Mouse (Mus musculus) limb, embryonic 15.5 days (tissue): ENCODE data around the gene Mlycd. TPM values are rescaled to one million over a fixed set of nuclear protein-coding genes. Genes with fewer than 3 reads are reported as not detected.

ENCODE experiments used
- ATAC-seq: fragments of 200-750 bp; cut with Nextera tagmentation; 2 replicates; pipeline ENCODE4 v1.8.0; 2017; ENCODE audit warnings: low read depth, moderate TSS enrichment; ENCODE audit not compliant: insufficient number of reproducible peaks, low FRiP score, low TSS enrichment
- H3K27ac ChIP-seq: fragments of 300-500 bp; sonication (generic); 2 replicates; pipeline ENCODE4 v1.5.1; 2015; ENCODE audit warnings: moderate library complexity, mild to moderate bottlenecking, inconsistent platforms
- H3K27me3 ChIP-seq: fragments of 300-500 bp; sonication (generic); 2 replicates; pipeline ENCODE4 v1.6.1; 2015; ENCODE audit warnings: inconsistent platforms
- H3K36me3 ChIP-seq: fragments of 300-500 bp; sonication (generic); 2 replicates; pipeline ENCODE4 v1.6.1; 2015; ENCODE audit warnings: inconsistent platforms
- H3K4me1 ChIP-seq: fragments of 300-500 bp; sonication (generic); 2 replicates; pipeline ENCODE4 v1.6.1; 2015; ENCODE audit warnings: inconsistent platforms
- H3K4me2 ChIP-seq: fragments of 300-500 bp; sonication (generic); 2 replicates; pipeline ENCODE4 v1.6.1; 2015; ENCODE audit warnings: mild to moderate bottlenecking, inconsistent platforms
- H3K4me3 ChIP-seq: fragments of 300-500 bp; sonication (generic); 2 replicates; pipeline ENCODE4 v1.5.1; 2015; ENCODE audit warnings: mild to moderate bottlenecking, inconsistent platforms
- H3K9ac ChIP-seq: fragments of 300-500 bp; sonication (generic); 2 replicates; pipeline ENCODE4 v1.6.1; 2015; ENCODE audit warnings: inconsistent platforms
- H3K9me3 ChIP-seq: fragments of 300-500 bp; sonication (generic); 2 replicates; pipeline ENCODE4 v1.6.1; 2016; ENCODE audit warnings: inconsistent platforms
- WGBS: fragments of 180-500 bp; shearing (Covaris S2); methylation state at CpG from one replicate; pipeline ENCODE4 v1.1.7; 2015; 5-methylcytosine and 5-hydroxymethylcytosine counted together
- polyA plus RNA-seq: library from polyadenylated mRNA; unstranded; fragments of >200 nt; fragmentation: Nextera tagmentation; extraction: Ambion mirVana; gene quantifications from 2 replicates; pipeline ENCODE4 v1.2.1, GENCODE M21; 2015

The Mlycd gene
- polyA plus RNA-seq, 1 experiment from 2014 or later = 11.9 TPM

- H3K4me3 ChIP-seq = 0 out of 2 replicates have a peak overlapping the region, but pooled peaks have one; percentile 5
- no peaks in the 10 kb centered on the region for H3K9me3 ChIP-seq
- H3K4me1 ChIP-seq = peaks cover 29% of the 10 kb centered on the region
- ATAC-seq = no peak; the same call in 1 of the 2 replicates
- no peak overlapping the region for H3K9ac ChIP-seq
- H3K27ac ChIP-seq = no peak overlapping the region
- peaks cover 5% of the 10 kb centered on the region; the same call in 1 of the 2 replicates for H3K27me3 ChIP-seq
- H3K4me2 ChIP-seq = no peak overlapping the region
- H3K36me3 ChIP-seq = no peaks in the 10 kb centered on the region
- WGBS = 15% methylated on average over 9 of the region's 9 CpGs
Measured at GRCm38 (mm10) chr8:119436933-119437332, 42.3 kb downstream of the Mlycd start.

GRCm38 (mm10) chr8:119437506-119437905 lies 42.8 kb downstream of the Mlycd start:
- WGBS = 66% methylated on average over 11 of the region's 11 CpGs
- ATAC-seq = no peak
- no peaks in the 10 kb centered on the region for H3K9me3 ChIP-seq
- no peak overlapping the region for H3K27ac ChIP-seq
- H3K4me2 ChIP-seq = no peak overlapping the region
- H3K27me3 ChIP-seq = peaks cover 5% of the 10 kb centered on the region; the same call in 1 of the 2 replicates
- 0 out of 2 replicates have a peak overlapping the region, but pooled peaks have one; percentile 5 for H3K4me3 ChIP-seq
- no peaks in the 10 kb centered on the region for H3K36me3 ChIP-seq
- no peak overlapping the region for H3K9ac ChIP-seq
- H3K4me1 ChIP-seq = peaks cover 29% of the 10 kb centered on the region

GRCm38 (mm10) chr8:119438876-119439275 lies 44.2 kb downstream of the Mlycd start:
- 65% methylated on average over 6 of the region's 6 CpGs for WGBS
- H3K4me2 ChIP-seq = no peak overlapping the region
- no peak for ATAC-seq
- peaks cover 29% of the 10 kb centered on the region for H3K4me1 ChIP-seq
- no peaks in the 10 kb centered on the region for H3K9me3 ChIP-seq
- H3K27ac ChIP-seq = peak overlapping the region; percentile 5; the same call in 1 of the 2 replicates
- H3K9ac ChIP-seq = no peak overlapping the region
- H3K36me3 ChIP-seq = no peaks in the 10 kb centered on the region
- H3K27me3 ChIP-seq = peaks cover 5% of the 10 kb centered on the region; the same call in 1 of the 2 replicates
- no peak overlapping the region for H3K4me3 ChIP-seq

DNA sequence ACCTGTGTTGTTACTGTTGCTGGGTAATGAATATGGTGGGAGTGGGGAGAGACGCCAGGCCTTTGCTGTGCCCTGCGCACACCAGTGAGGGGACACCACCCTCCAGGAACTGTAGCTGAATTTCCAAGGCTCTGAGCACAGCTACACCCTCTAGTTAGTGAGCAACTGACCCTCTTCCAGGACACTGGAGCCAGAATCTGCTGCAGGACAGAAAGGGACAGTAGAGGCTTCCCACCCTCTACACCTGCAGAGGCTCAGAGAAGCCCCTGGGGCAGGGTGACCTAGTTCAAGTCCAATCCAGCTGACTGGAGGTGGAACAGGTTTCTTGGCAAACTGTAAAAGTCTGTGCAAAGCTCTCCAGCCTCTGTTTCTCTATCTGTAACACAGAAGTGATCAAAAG lies 44.7 kb downstream of the Mlycd start:
- Histone ChIP-seq H3K4me1 (peaks cover 29% of the 10 kb centered on the region), H3K4me3 (no peak overlapping the region), H3K27me3 (peaks cover 5% of the 10 kb centered on the region; the same call in 1 of the 2 replicates), H3K36me3 (no peaks in the 10 kb centered on the region), H3K27ac (peak overlapping the region; percentile 43; the same call in 1 of the 2 replicates), H3K9me3 (no peaks in the 10 kb centered on the region), H3K9ac (no peak overlapping the region), H3K4me2 (no peak overlapping the region)
- ATAC-seq = no peak
- WGBS = 73% methylated on average over 2 of the region's 2 CpGs

DNA sequence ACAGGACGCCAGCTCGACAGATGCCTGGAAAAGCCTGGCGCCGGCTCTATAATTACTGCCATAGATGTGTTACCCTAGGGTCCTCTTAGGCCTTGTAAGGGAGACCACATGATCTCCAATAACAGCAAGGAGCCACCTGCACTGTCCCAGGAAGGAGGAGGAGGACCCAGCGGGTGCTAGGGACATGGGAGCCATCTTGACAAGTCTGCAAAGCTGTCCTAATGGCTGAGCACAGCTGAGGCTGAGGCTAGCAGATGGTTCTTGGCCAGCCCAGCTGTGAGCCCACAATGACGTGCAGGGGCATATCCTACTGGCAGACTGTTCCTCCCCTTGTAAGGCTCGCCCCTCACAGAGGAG lies 45.2 kb downstream of the Mlycd start:
- Histone ChIP-seq H3K27ac (peak overlapping the region; percentile 43; the same call in 1 of the 2 replicates), H3K9me3 (no peaks in the 10 kb centered on the region), H3K9ac (no peak overlapping the region), H3K4me1 (peaks cover 29% of the 10 kb centered on the region), H3K36me3 (no peaks in the 10 kb centered on the region), H3K4me2 (no peak overlapping the region), H3K4me3 (no peak overlapping the region), H3K27me3 (peaks cover 5% of the 10 kb centered on the region; the same call in 1 of the 2 replicates)
- WGBS = 43% methylated on average over 7 of the region's 7 CpGs
- ATAC-seq = no peak

DNA sequence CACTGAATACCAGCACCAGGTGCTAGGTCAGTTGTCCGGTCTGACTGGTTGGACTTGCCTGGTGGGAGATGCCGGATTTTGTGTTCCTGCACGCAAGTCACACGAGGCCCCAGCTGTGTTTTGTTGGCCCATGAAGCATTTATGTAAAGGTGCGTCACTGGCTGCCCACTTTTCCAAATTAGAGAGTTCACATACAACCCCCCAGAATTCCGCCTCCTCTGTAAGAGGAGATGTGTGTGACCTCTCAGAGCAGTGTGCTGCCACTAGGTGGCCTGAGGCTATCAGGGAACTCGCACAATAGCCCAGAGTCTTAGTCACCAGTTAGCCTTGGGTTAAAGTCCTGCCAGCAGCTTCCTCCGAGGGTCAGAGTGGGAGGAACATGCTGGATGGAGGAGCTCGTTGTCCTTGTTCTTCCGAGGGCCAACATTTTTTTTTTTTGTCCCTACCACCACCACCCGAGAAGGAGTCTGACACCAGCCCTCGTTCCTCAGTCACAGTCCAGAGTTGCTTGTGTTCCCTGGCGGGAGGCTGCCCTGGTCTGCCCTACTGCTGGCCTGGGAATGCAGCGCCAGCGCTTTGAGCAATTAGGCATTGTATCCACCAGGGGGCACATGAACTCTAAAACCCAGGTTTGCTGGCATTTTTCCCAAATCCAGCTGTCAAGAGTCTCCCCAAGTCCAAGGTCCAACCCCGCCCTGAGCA lies 45.7 kb downstream of the Mlycd start:
- WGBS = 13% methylated on average over 16 of the region's 16 CpGs
- no peaks in the 10 kb centered on the region for H3K36me3 ChIP-seq
- H3K9ac ChIP-seq = no peak overlapping the region
- H3K4me3 ChIP-seq = no peak overlapping the region
- no peaks in the 10 kb centered on the region for H3K9me3 ChIP-seq
- 0 out of 2 replicates have a peak overlapping the region, but pooled peaks have one; percentile 19 for H3K4me2 ChIP-seq
- H3K27me3 ChIP-seq = peaks cover 8% of the 10 kb centered on the region; the same call in 1 of the 2 replicates
- H3K4me1 ChIP-seq = peaks cover 29% of the 10 kb centered on the region
- ATAC-seq = no peak
- peak overlapping the region; percentile 43; the same call in 1 of the 2 replicates for H3K27ac ChIP-seq

DNA sequence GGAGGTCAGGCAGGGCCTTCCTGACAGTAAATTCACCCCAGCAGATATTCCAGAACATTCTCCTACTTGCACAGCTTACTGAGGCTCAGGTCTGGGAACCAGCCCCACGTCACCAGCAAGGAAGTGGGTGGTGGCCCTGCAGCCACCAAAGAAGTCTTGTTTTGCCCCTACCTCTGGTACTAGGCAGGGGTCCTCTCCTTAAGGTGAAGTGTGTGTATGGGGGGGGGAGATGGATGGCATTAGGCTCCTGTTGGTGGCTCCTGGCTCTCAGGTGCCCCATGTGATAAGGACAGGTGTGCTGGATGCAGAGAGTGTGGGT lies 46.2 kb downstream of the Mlycd start:
- Histone ChIP-seq H3K9ac (no peak overlapping the region), H3K27ac (peak overlapping the region; percentile 17; the same call in 1 of the 2 replicates), H3K27me3 (peaks cover 11% of the 10 kb centered on the region), H3K36me3 (no peaks in the 10 kb centered on the region), H3K4me2 (no peak overlapping the region), H3K9me3 (no peaks in the 10 kb centered on the region), H3K4me1 (peaks cover 30% of the 10 kb centered on the region), H3K4me3 (no peak overlapping the region)
- 39% methylated on average over 1 of the region's 1 CpGs for WGBS
- no peak for ATAC-seq

DNA sequence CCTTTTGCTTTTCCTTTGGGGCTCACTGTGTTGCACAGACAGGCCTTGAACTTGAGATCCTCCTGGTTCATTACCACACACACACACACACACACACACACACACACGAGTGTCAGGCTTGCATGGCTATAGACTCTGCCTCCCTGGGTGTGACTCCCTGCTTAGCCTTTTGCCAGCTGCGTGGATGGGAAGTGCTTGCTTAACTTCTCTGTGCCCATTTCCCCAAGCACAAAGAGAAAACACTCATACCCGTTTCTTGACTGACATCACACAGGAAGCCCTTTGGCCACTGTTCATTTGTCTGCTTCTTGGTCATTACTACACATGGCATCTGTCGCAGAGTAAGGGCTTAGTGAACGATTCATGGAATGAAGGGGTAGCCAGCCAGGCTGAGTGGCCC lies 47.3 kb downstream of the Mlycd start:
- peaks cover 19% of the 10 kb centered on the region for H3K27me3 ChIP-seq
- ATAC-seq = no peak
- H3K27ac ChIP-seq = no peak overlapping the region
- H3K9me3 ChIP-seq = no peaks in the 10 kb centered on the region
- H3K4me1 ChIP-seq = peaks cover 32% of the 10 kb centered on the region
- H3K36me3 ChIP-seq = no peaks in the 10 kb centered on the region
- H3K4me2 ChIP-seq = no peak overlapping the region
- 65% methylated on average over 5 of the region's 5 CpGs for WGBS
- H3K9ac ChIP-seq = no peak overlapping the region
- no peak overlapping the region for H3K4me3 ChIP-seq

DNA sequence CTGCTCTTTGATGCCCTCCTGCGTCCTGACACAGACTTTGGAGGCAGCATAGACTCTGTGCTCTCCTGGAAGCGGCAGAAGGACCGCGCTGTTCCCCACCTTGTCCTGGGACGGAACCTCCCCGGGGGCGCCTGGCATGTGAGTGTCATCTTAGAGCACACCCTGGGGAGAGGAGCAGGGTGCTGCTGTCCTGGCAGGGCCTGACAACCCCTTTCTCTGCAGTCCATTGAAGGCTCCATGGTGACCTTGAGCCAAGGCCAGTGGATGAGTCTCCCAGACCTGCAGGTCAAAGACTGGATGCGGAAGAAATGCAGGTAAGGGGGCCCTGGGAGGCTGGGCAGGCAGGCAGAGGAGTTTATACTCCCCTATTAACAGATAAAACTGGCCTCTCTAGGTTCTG lies 48.3 kb downstream of the Mlycd start:
- H3K9me3 ChIP-seq = no peaks in the 10 kb centered on the region
- H3K4me2 ChIP-seq = no peak overlapping the region
- WGBS = 88% methylated on average over 8 of the region's 8 CpGs
- peaks cover 28% of the 10 kb centered on the region for H3K27me3 ChIP-seq
- H3K27ac ChIP-seq = no peak overlapping the region
- no peak overlapping the region for H3K9ac ChIP-seq
- peaks cover 34% of the 10 kb centered on the region for H3K4me1 ChIP-seq
- no peaks in the 10 kb centered on the region for H3K36me3 ChIP-seq
- H3K4me3 ChIP-seq = no peak overlapping the region
- ATAC-seq = no peak

DNA sequence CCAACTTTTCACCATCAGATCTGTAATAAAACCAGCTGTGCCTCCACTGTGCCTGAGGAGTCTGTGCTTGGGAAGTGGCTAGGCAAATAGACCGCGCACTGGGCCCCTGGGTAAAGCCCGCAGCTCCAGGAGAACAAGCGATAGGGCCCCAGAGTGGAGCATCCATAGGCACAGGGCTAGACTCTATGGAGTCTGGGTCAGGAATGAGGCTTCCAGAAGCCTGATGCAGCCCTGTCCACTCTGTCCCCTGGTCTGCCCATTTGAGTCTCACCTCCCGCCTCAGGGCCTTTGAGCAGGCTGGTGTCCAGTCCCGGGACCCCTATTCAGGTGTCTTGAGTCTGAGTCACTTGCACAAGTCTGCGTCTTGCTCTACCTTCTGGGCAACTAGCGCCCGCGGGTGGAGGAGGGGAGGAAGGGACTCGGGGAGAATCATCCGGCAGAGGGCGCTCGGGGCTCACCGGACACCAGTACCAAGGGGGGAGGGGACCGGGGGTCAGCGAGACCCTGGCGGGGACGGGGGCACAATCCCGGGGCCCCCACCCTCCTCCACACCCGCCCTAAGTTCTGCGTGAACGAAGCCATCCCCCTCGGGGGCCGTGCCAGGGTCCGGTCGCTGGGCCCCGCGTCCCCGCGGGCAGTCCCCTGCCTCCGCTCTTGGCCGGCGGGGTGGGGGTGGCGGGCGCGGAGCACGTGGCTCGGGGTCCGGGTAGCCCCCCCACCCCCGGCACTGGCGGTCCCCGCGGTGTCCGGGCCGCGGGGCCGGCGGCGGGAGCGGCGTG lies 51.7 kb downstream of the Mlycd start, which contains the start of gene Necab2:
Gene Necab2 (plus strand): TSS at position 509 of the 779 bp plus-strand sequence.
- peaks cover 14% of the 10 kb centered on the region for H3K4me1 ChIP-seq
- peak within 1 kb of the TSS; percentile 56 for H3K9ac ChIP-seq
- peak within 1 kb of the TSS; percentile 97 for H3K4me2 ChIP-seq
- H3K27me3 ChIP-seq = peaks cover 50% of the 10 kb centered on the region
- peak within 1 kb of the TSS; percentile 64 for H3K4me3 ChIP-seq
- no peak within 1 kb of the TSS for H3K27ac ChIP-seq
- 1% methylated on average over 47 of the region's 52 CpGs for WGBS
- no peaks in the 10 kb centered on the region for H3K9me3 ChIP-seq
- H3K36me3 ChIP-seq = no peaks in the 10 kb centered on the region
- no peak for ATAC-seq

DNA sequence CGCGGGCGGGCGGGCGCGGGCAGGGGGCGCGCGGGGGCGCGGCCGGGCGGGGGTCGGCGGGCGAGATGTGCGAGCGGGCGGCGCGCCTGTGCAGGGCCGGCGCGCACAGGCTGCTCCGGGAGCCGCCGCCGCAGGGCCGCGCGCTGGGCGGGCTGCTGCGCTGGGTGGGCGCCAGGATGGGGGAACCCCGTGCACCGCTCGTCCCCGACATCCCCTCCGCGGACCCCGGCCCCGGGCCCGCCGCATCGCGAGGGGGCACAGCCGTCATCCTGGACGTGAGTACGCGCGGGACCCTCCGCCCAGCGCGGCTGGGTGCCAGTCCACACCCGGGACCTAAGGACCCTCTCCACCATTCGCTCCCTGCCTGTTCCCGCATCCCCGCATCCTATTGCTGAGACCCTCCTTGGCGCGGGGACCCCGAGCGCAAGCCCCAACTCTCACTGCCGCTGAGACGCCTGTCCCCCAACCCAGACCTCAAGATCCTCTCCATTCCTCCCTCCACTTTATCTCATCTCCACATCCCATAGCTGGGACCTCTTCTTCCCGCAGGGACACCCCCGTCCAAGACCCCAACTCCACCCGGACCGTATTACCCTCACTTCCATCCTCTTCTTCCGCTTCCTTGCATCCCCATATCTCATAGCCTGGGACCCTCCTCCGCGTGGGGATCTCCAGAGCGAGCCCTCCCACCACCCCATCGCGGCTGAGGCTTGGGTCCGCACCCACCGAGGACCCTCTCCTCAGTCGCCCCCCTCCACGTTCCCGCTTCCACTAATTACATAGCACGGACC lies 52.5 kb downstream of the Mlycd start:
- H3K4me1 ChIP-seq = peaks cover 14% of the 10 kb centered on the region
- peak overlapping the region; percentile 97 for H3K4me2 ChIP-seq
- H3K27me3 ChIP-seq = peaks cover 46% of the 10 kb centered on the region
- WGBS = under 1% methylated on average over 52 of the region's 80 CpGs
- no peak overlapping the region for H3K27ac ChIP-seq
- no peak for ATAC-seq
- H3K9me3 ChIP-seq = no peaks in the 10 kb centered on the region
- peak overlapping the region; percentile 64 for H3K4me3 ChIP-seq
- no peaks in the 10 kb centered on the region for H3K36me3 ChIP-seq
- H3K9ac ChIP-seq = peak overlapping the region; percentile 56
